Mouse (Mus musculus): Measurements from ENCODE around the gene Sema3b.

DNA sequence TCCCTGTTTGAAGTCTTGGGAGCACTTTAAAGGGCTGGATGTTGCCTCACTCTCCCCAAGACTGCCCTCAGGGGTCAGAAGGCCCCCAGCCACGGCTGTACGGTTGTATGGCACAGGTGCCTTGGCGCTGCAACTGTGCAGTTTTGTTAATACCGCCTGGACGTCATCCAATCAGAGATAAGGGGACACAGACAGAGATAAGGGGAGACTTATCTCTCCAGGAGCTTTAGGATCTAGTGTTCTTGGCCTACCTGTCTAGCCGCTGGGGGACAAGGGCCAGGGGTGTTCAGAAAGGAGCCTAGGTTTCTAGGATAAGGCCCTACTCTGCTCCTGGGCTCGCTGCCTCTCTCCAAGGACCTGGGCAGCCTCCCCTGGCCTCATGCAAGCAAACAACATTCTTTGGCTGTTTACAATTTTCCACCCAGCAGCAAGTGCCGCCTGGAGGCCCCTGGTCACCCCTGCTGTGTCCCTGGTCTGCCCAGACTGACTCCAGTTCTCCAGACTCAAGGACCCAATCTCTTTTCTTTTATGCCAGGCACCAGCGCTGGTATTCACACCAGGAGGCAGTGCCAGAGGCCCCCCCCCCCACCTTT lies 1.3 kb downstream of the Sema3b start:
- TF ChIP-seq CTCF (IDR thresholded peaks at IDR 0.05; ENCODE audit: low read depth) (no peak), EP300 (IDR thresholded peaks at IDR 0.05; ENCODE audit: low read depth) (no peak)

All from liver, embryonic 14.5 days (tissue).